Mouse (Mus musculus) neutrophil, adult 65 days (primary cell): ENCODE measurements around the gene Trim43b. TPM values are rescaled to one million over a fixed set of nuclear protein-coding genes. Genes with fewer than 3 reads are reported as not detected.

Experiments used
- total RNA-seq: library from RNA; stranded (reverse); gene quantifications from 2 replicates; pipeline ENCODE4 v1.2.4, GENCODE M21; 2023

Trim43b gene
- not detected in 2 replicates for total RNA-seq

GRCm38 (mm10) chr9:89092735-89093134, at the start of gene Trim43b:
Gene Trim43b (minus strand): TSS chr9:89092835.

Other genes starting within 250 kb of the Trim43b start
- 4.2 and 7.5 TPM in 2 replicates for gene Bcl2a1a, start 135.9 kb downstream of the Trim43b start, total RNA-seq
- 11.5 and 12.2 TPM in 2 replicates for gene Bcl2a1b, start 106.4 kb upstream of the Trim43b start, total RNA-seq
- gene Gm29094, start 106.5 kb upstream of the Trim43b start, total RNA-seq: not detected in 2 replicates
- 54.0 and 61.5 TPM in 2 replicates for gene Mthfs, start 117.8 kb upstream of the Trim43b start, total RNA-seq